8 mouse cellular contexts compared by ENCODE assay signal in genomic region chr9:71092038-71092437, GRCm38 (mm10).
DNase-seq lines count a peak whose midpoint lies in the region; ATAC-seq and TF ChIP-seq lines count a peak whose summit lies in the region.

No protein-coding gene starts in this region.

- H3K4me3 ChIP-seq in embryonic facial prominence, embryonic 14.5 days (ENCODE audit: low read depth, low read length), result no peak overlapping the region
- no peak overlapping the region for H3K4me3 ChIP-seq in limb, embryonic 14.5 days (replicated peaks; ENCODE audit: low read length)

- no peaks in the 10 kb centered on the region for H3K27me3 ChIP-seq in embryonic facial prominence, embryonic 14.5 days (replicated peaks; ENCODE audit: control insufficient read depth, insufficient read depth, low read length)
- H3K27me3 ChIP-seq in limb, embryonic 14.5 days (ENCODE audit: control insufficient read depth, insufficient read depth, low read length), result no peaks in the 10 kb centered on the region

- no peak for TF ChIP-seq POLR2A in brain, embryonic 14.5 days (IDR thresholded peaks at IDR 0.05; ENCODE audit: borderline replicate concordance, extremely low read depth, insufficient read depth, insufficient read length, poor library complexity, severe bottlenecking)
- TF ChIP-seq POLR2A in limb, embryonic 14.5 days (IDR thresholded peaks at IDR 0.05; ENCODE audit: borderline replicate concordance, extremely low read depth, insufficient read depth, insufficient read length), result no peak

- H3K36me3 ChIP-seq in embryonic facial prominence, embryonic 14.5 days (ENCODE audit: control insufficient read depth, insufficient read depth, low read length), result no peaks in the 10 kb centered on the region
- no peaks in the 10 kb centered on the region for H3K36me3 ChIP-seq in limb, embryonic 14.5 days (ENCODE audit: control insufficient read depth, insufficient read depth, low read length)

- H3K9ac ChIP-seq in embryonic facial prominence, embryonic 14.5 days (ENCODE audit: low read depth, low read length), result no peak overlapping the region
- no peak overlapping the region for H3K9ac ChIP-seq in limb, embryonic 14.5 days (ENCODE audit: low read depth, low read length, severe bottlenecking)

- no peaks in the 10 kb centered on the region for H3K4me1 ChIP-seq in embryonic facial prominence, embryonic 14.5 days (ENCODE audit: control insufficient read depth, insufficient read depth, low read length)
- no peaks in the 10 kb centered on the region for H3K4me1 ChIP-seq in limb, embryonic 14.5 days (ENCODE audit: control insufficient read depth, insufficient read depth, low read length)

- peak; percentile 67 for DNase-seq in CD4-positive, CD25-positive, alpha-beta regulatory T cell, adult 2 months (ENCODE audit: low read depth, low spot score)
- DNase-seq in layer of hippocampus, postnatal 10 days (ENCODE audit: low spot score in 2 of 2), result peak; percentile 54 to 67
- DNase-seq in layer of hippocampus, adult 9-10 months (ENCODE audit: low spot score), result no peak
- DNase-seq in brain, embryonic 14.5 days (ENCODE audit: low read depth), result peak; percentile 76
- peak; percentile 75 for DNase-seq in embryonic facial prominence, embryonic 14.5 days (ENCODE audit: low spot score)
- peak; percentile 76 for DNase-seq in limb, embryonic 14.5 days (ENCODE audit: low spot score)
- peak; percentile 21 for DNase-seq in skeletal muscle tissue, adult 2 months (ENCODE audit: low read depth, low spot score)

- H3K9me3 ChIP-seq in embryonic facial prominence, embryonic 14.5 days (ENCODE audit: control insufficient read depth, low read length), result no peaks in the 10 kb centered on the region
- no peaks in the 10 kb centered on the region for H3K9me3 ChIP-seq in limb, embryonic 14.5 days (ENCODE audit: control insufficient read depth, low read length)

- WGBS in embryonic facial prominence, embryonic 14.5 days, result 63% methylated on average over 5 of the region's 5 CpGs
- WGBS in limb, embryonic 14.5 days, result 64% methylated on average over 5 of the region's 5 CpGs

- ATAC-seq in CD4-positive, CD25-positive, alpha-beta regulatory T cell, adult 4 months, result no peak
- ATAC-seq in embryonic facial prominence, embryonic 14.5 days (ENCODE audit: low read depth), result no peak; the same call in 1 of the 2 replicates
- no peak for ATAC-seq in limb, embryonic 14.5 days (ENCODE audit: low FRiP score, low read depth)

- TF ChIP-seq CTCF in brain, embryonic 14.5 days (IDR thresholded peaks at IDR 0.05; ENCODE audit: borderline replicate concordance, extremely low read depth, insufficient read depth, insufficient read length), result peak; percentile 66

- no peak overlapping the region for H3K4me2 ChIP-seq in embryonic facial prominence, embryonic 14.5 days (ENCODE audit: low read depth, low read length)
- H3K4me2 ChIP-seq in limb, embryonic 14.5 days (replicated peaks; ENCODE audit: low read depth, low read length, severe bottlenecking), result no peak overlapping the region

- no peak overlapping the region for H3K27ac ChIP-seq in embryonic facial prominence, embryonic 14.5 days (replicated peaks; ENCODE audit: low read depth, low read length)
- no peak overlapping the region for H3K27ac ChIP-seq in limb, embryonic 14.5 days (replicated peaks; ENCODE audit: low read depth, low read length)
